In the genomic region with DNA sequence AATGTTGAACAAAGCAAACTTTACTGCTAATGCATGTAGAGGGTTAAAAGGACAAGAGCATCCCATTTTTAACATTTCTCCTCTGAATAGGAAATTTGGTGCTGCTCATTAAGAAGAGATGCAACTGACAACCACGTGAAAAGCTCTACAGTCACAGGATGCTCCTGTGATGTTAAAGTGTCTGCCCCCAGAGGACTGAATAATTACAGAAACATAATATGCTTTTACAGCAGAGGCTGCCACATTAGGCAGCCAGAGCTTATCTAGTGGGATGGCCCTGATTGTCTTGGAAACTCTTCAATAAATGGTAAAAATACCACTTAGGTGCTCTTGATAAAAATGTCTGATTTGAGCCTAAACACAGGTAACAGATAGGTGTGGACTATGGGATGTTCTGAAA, we compare ENCODE assay signal across 27 mouse cellular contexts.
"Had no signal": no experiment of that assay in that cellular context is flagged by ENCODE, and none has a peak within 500 bp of the region (broad histone marks: within the 10 kb centered on the region; RNA-seq: fewer than 3 reads in every experiment).

No protein-coding gene starts in this region.

- H3K27ac ChIP-seq: gastrocnemius, adult 2 months; heart, adult 2 months; heart, embryonic 13.5 days; heart, embryonic 15.5 days; hindbrain, embryonic 13.5 days; hindbrain, embryonic 15.5 days; hindbrain, postnatal 0 days; intestine, embryonic 15.5 days; kidney, embryonic 15.5 days; kidney, postnatal 0 days; limb, embryonic 13.5 days; limb, embryonic 15.5 days; liver, embryonic 12.5 days; liver, embryonic 14.5 days had no signal

- H3K4me1 ChIP-seq: heart, embryonic 13.5 days; heart, embryonic 15.5 days; hindbrain, embryonic 13.5 days; hindbrain, embryonic 15.5 days; intestine, embryonic 15.5 days; kidney, embryonic 15.5 days; limb, embryonic 15.5 days; liver, embryonic 12.5 days had no signal

- H3K36me3 ChIP-seq: heart, embryonic 13.5 days; heart, embryonic 15.5 days; hindbrain, embryonic 13.5 days; hindbrain, embryonic 15.5 days; intestine, embryonic 15.5 days; kidney, embryonic 15.5 days; limb, embryonic 13.5 days; limb, embryonic 15.5 days; liver, embryonic 12.5 days had no signal

- H3K27me3 ChIP-seq: heart, embryonic 13.5 days; heart, embryonic 15.5 days; hindbrain, embryonic 13.5 days; hindbrain, embryonic 15.5 days; intestine, embryonic 15.5 days; kidney, embryonic 15.5 days; limb, embryonic 13.5 days; limb, embryonic 15.5 days; liver, embryonic 12.5 days had no signal

- H3K4me3 ChIP-seq: gastrocnemius, adult 2 months; heart, adult 2 months; heart, embryonic 13.5 days; heart, embryonic 15.5 days; hindbrain, embryonic 13.5 days; hindbrain, embryonic 15.5 days; intestine, embryonic 15.5 days; kidney, embryonic 15.5 days; limb, embryonic 13.5 days; limb, embryonic 15.5 days; liver, embryonic 12.5 days had no signal

- H3K9me3 ChIP-seq: heart, embryonic 13.5 days; heart, embryonic 15.5 days; hindbrain, embryonic 13.5 days; hindbrain, embryonic 15.5 days; intestine, embryonic 15.5 days; kidney, embryonic 15.5 days; limb, embryonic 13.5 days; limb, embryonic 15.5 days had no signal

- ATAC-seq: intestine, embryonic 15.5 days; liver, embryonic 12.5 days had no signal

- H3K9ac ChIP-seq: heart, embryonic 13.5 days; heart, embryonic 15.5 days; hindbrain, embryonic 13.5 days; hindbrain, embryonic 15.5 days; intestine, embryonic 15.5 days; kidney, embryonic 15.5 days; limb, embryonic 13.5 days; limb, embryonic 15.5 days; liver, embryonic 12.5 days; liver, embryonic 14.5 days had no signal

- DNase-seq: gastrocnemius, adult 2 months; gastrocnemius, postnatal 10 days; gastrocnemius, postnatal 25 days; heart, adult 2 months; heart, postnatal 14 days; heart, postnatal 36 days; kidney, adult 11 months; kidney, adult 2 months; kidney, adult 9 months; kidney, postnatal 14 days; kidney, postnatal 36 days; layer of hippocampus, adult 9-11 months; layer of hippocampus, postnatal 36 days; left cerebral cortex, postnatal 4 days had no signal

- H3K4me2 ChIP-seq: heart, embryonic 11.5 days; heart, embryonic 13.5 days; heart, embryonic 15.5 days; hindbrain, embryonic 13.5 days; hindbrain, embryonic 15.5 days; intestine, embryonic 15.5 days; kidney, embryonic 15.5 days; limb, embryonic 13.5 days; limb, embryonic 15.5 days; liver, embryonic 12.5 days had no signal
